Mouse (Mus musculus): ENCODE results near the gene Fcrlb. TPM values are rescaled to one million over a fixed set of nuclear protein-coding genes. Genes with fewer than 3 reads are reported as not detected.
"Not testable (repeated sequence)": the region's sequence is repeated elsewhere in the genome, so short reads cannot be mapped to it uniquely, and the experiment has no call there.

Gene Fcrlb
- total and polyA plus RNA-seq, 2 experiments from 2014 or later, result 1.3 to 1.7 TPM

GRCm38 (mm10) chr1:170950772-170951171, 38.0 kb upstream of the Fcrlb start:
- Histone ChIP-seq H3K9ac (replicated peaks; ENCODE audit: low read length, poor library complexity, severe bottlenecking) (no peak overlapping the region), H3K4me2 (ENCODE audit: low read depth, low read length, poor library complexity, severe bottlenecking) (no peak overlapping the region), H3K27me3 (ENCODE audit: insufficient read depth, low read length) (no peaks in the 10 kb centered on the region), H3K9me3 (ENCODE audit: low read length) (peaks cover 4% of the 10 kb centered on the region; the same call in 1 of the 2 replicates), H3K36me3 (ENCODE audit: insufficient read depth, low read length) (no peaks in the 10 kb centered on the region), H3K4me1 (ENCODE audit: insufficient read depth, low read length) (no peaks in the 10 kb centered on the region), H3K4me3 (ENCODE audit: low read depth, low read length) (no peak overlapping the region), H3K27ac (ENCODE audit: low read depth, low read length) (no peak overlapping the region)
- DNase-seq (ENCODE audit: low spot score), result no peak
- WGBS, result 51% methylated on average over 3 of the region's 3 CpGs
- no peak for TF ChIP-seq CTCF (IDR thresholded peaks at IDR 0.05)
- ATAC-seq (ENCODE audit: low FRiP score), result no peak

- not testable (repeated sequence) for H3K4me3 ChIP-seq (ENCODE audit: low read depth, low read length); H3K36me3 ChIP-seq (ENCODE audit: insufficient read depth, low read length); H3K4me1 ChIP-seq (ENCODE audit: insufficient read depth, low read length); DNase-seq (ENCODE audit: low spot score); H3K27me3 ChIP-seq (ENCODE audit: insufficient read depth, low read length); H3K9me3 ChIP-seq (ENCODE audit: low read length); H3K4me2 ChIP-seq (ENCODE audit: low read depth, low read length, poor library complexity, severe bottlenecking); H3K27ac ChIP-seq (ENCODE audit: low read depth, low read length); H3K9ac ChIP-seq (replicated peaks; ENCODE audit: low read length, poor library complexity, severe bottlenecking); ATAC-seq (ENCODE audit: low FRiP score)
- WGBS, result 100% methylated on average over 1 of the region's 9 CpGs
These were observed 32.2 kb upstream of the Fcrlb start for GRCm38 (mm10) chr1:170944908-170945307.

GRCm38 (mm10) chr1:170944151-170944550, 31.4 kb upstream of the Fcrlb start:
- H3K4me1 ChIP-seq (ENCODE audit: insufficient read depth, low read length); H3K27me3 ChIP-seq (ENCODE audit: insufficient read depth, low read length); H3K9ac ChIP-seq (replicated peaks; ENCODE audit: low read length, poor library complexity, severe bottlenecking); DNase-seq (ENCODE audit: low spot score); H3K27ac ChIP-seq (ENCODE audit: low read depth, low read length); H3K4me3 ChIP-seq (ENCODE audit: low read depth, low read length); H3K9me3 ChIP-seq (ENCODE audit: low read length); H3K4me2 ChIP-seq (ENCODE audit: low read depth, low read length, poor library complexity, severe bottlenecking); H3K36me3 ChIP-seq (ENCODE audit: insufficient read depth, low read length); ATAC-seq (ENCODE audit: low FRiP score): not testable (repeated sequence)
- WGBS, result 96% methylated on average over 9 of the region's 9 CpGs

DNA sequence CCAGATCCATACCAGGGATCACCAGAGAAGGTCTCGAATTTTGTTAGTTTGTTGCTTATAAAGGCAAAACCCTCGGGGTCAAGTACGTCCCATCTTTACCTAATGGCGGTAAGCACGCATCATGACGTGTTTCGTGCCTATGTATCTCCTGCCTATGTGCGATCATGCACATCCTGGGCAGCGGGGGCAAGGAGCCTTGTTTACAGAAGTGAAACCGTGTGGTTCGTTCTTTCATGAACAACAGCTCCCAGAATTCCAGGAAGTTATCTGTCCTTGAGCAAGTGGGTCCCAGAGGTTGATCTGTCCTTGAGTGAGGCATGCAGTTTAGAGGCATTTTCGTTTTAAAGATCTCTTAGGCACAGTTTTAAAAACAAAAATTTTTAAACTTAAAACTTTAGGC, 26.5 kb upstream of the Fcrlb start:
- WGBS, result 84% methylated on average over 12 of the region's 12 CpGs
- Histone ChIP-seq H3K27me3 (ENCODE audit: insufficient read depth, low read length) (no peaks in the 10 kb centered on the region), H3K4me3 (ENCODE audit: low read depth, low read length) (no peak overlapping the region), H3K36me3 (ENCODE audit: insufficient read depth, low read length) (no peaks in the 10 kb centered on the region), H3K9me3 (ENCODE audit: low read length) (no peaks in the 10 kb centered on the region), H3K9ac (replicated peaks; ENCODE audit: low read length, poor library complexity, severe bottlenecking) (no peak overlapping the region), H3K4me2 (ENCODE audit: low read depth, low read length, poor library complexity, severe bottlenecking) (no peak overlapping the region), H3K4me1 (ENCODE audit: insufficient read depth, low read length) (no peaks in the 10 kb centered on the region), H3K27ac (ENCODE audit: low read depth, low read length) (no peak overlapping the region)
- ATAC-seq (ENCODE audit: low FRiP score), result no peak
- no peak for TF ChIP-seq CTCF (IDR thresholded peaks at IDR 0.05)
- DNase-seq (ENCODE audit: low spot score), result no peak

GRCm38 (mm10) chr1:170934383-170934782, 21.6 kb upstream of the Fcrlb start:
- Histone ChIP-seq H3K36me3 (ENCODE audit: insufficient read depth, low read length) (no peaks in the 10 kb centered on the region), H3K4me2 (ENCODE audit: low read depth, low read length, poor library complexity, severe bottlenecking) (no peak overlapping the region), H3K27me3 (ENCODE audit: insufficient read depth, low read length) (no peaks in the 10 kb centered on the region), H3K9me3 (ENCODE audit: low read length) (no peaks in the 10 kb centered on the region), H3K4me1 (ENCODE audit: insufficient read depth, low read length) (no peaks in the 10 kb centered on the region), H3K27ac (ENCODE audit: low read depth, low read length) (no peak overlapping the region), H3K4me3 (ENCODE audit: low read depth, low read length) (no peak overlapping the region), H3K9ac (replicated peaks; ENCODE audit: low read length, poor library complexity, severe bottlenecking) (no peak overlapping the region)
- ATAC-seq (ENCODE audit: low FRiP score), result no peak
- 88% methylated on average over 2 of the region's 2 CpGs for WGBS
- no peak for TF ChIP-seq CTCF (IDR thresholded peaks at IDR 0.05)
- no peak for DNase-seq (ENCODE audit: low spot score)

GRCm38 (mm10) chr1:170933940-170934339, 21.2 kb upstream of the Fcrlb start:
- Histone ChIP-seq H3K4me2 (ENCODE audit: low read depth, low read length, poor library complexity, severe bottlenecking) (no peak overlapping the region), H3K9ac (replicated peaks; ENCODE audit: low read length, poor library complexity, severe bottlenecking) (no peak overlapping the region), H3K9me3 (ENCODE audit: low read length) (no peaks in the 10 kb centered on the region), H3K27me3 (ENCODE audit: insufficient read depth, low read length) (no peaks in the 10 kb centered on the region), H3K27ac (ENCODE audit: low read depth, low read length) (no peak overlapping the region), H3K36me3 (ENCODE audit: insufficient read depth, low read length) (no peaks in the 10 kb centered on the region), H3K4me3 (ENCODE audit: low read depth, low read length) (no peak overlapping the region), H3K4me1 (ENCODE audit: insufficient read depth, low read length) (no peaks in the 10 kb centered on the region)
- no peak for TF ChIP-seq CTCF (IDR thresholded peaks at IDR 0.05)
- ATAC-seq (ENCODE audit: low FRiP score) (no peak), DNase-seq (ENCODE audit: low spot score) (no peak)
- WGBS, result 84% methylated on average over 1 of the region's 1 CpGs

Data from midbrain, postnatal 0 days (tissue).